Mouse (Mus musculus): Measurements from ENCODE around the gene Anapc2. TPM values are rescaled to one million over a fixed set of nuclear protein-coding genes. Genes with fewer than 3 reads are reported as not detected.

The Anapc2 gene
- polyA plus RNA-seq, 1 experiment from 2014 or later, result 156 TPM

DNA sequence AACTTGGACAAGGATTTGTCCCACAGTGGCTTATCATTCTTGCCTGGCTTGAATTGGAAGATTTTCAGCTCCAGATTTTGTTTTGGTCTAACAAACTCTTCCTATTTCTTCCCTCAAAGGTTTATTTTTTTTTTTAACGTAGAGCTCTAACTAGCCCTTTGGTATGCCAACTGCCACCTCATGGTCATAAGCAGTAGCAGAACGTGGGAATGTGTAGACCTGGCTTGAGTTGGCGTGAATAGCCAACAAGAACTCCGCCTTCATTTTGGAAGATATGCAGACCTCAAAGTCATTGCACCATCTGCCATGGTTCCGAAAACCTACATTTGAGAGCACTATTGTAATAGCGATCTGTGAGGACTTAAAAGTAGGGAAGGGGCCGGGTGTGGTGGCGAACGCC is 59.2 kb downstream of the Anapc2 start:
- H3K4me1 ChIP-seq (replicated peaks), result peaks cover 29% of the 10 kb centered on the region
- no peaks in the 10 kb centered on the region for H3K27me3 ChIP-seq (ENCODE audit: insufficient read depth, poor library complexity, severe bottlenecking)
- DNase-seq (ENCODE audit: low spot score), result no peak
- H3K27ac ChIP-seq, result peak overlapping the region; percentile 95; the same call in 1 of the 2 replicates
- H3K9me3 ChIP-seq, result no peaks in the 10 kb centered on the region
- 64% methylated on average over 9 of the region's 9 CpGs for WGBS
- peak overlapping the region; percentile 85 for H3K4me3 ChIP-seq
- H3K36me3 ChIP-seq, result peaks cover 30% of the 10 kb centered on the region

DNA sequence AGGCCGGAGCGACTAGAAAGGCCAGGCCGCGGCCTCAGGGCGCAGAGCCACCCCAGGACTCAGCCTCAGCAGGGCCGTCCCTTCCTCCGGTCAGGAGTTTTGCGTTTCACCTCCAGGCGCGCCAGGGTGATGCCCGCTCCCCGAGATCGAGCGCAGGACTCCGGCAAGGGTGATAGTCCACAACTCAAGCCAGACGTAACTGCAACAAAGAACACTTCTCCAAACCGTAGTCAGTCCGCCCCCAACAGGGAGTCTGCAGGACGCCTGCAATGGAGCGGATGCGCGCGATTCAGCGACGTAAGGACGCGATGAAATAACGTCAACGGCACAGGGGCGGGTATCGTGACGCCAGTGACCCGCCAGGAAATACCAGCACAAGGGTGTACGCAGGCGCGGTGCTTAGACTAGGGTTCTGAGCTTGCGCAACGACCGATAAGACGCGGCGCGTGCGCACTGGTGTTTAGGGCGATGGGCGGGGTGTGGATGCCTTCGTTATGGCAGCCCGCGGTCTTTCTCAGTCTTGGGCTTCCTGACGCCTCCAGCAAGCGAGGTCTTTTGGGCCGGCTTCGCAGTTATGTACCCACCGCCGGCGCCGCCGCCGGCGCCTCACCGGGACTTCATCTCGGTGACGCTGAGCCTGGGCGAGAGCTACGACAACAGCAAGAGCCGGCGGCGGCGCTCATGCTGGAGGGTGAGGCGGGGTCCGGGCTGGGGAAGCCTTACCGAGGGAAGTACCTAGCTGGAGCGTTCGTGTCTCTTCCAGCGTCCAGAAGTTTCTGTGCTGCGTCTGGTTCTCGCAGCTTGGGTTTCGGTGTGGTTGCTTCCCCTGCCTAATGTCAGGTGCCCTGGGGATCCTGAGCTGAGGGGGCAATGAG is 60.2 kb downstream of the Anapc2 start, which contains the start of gene Man1b1:
Gene Man1b1 (plus strand): TSS at position 53 of the 875 bp plus-strand sequence.
- WGBS, result under 1% methylated on average over 78 of the region's 78 CpGs
- DNase-seq (ENCODE audit: low spot score), result peak; percentile 99
- Histone ChIP-seq H3K4me3 (peak within 1 kb of the TSS; percentile 85), H3K9me3 (no peaks in the 10 kb centered on the region), H3K36me3 (peaks cover 41% of the 10 kb centered on the region), H3K27me3 (ENCODE audit: insufficient read depth, poor library complexity, severe bottlenecking) (no peaks in the 10 kb centered on the region), H3K27ac (peak within 1 kb of the TSS; percentile 95), H3K4me1 (replicated peaks) (peaks cover 29% of the 10 kb centered on the region)

DNA sequence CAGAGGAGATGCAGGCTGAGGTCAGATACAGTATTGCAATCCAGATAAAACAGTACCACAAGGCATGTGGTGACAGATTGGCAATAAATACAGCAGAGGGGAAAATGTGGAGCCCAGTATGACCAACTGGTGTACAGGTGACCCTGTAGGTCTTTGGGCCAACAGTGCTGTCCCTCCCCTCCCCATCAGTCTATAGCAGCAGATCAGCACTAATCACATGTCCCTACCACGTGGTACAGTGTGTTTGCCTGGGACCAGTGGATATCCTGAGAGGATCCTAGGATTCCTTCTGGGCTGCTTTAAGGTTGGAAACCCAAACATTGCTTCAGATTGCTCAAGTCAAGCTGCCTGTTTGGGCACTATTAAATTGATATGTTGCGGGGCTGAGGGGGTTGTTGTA is 61.3 kb downstream of the Anapc2 start:
- 74% methylated on average over 2 of the region's 2 CpGs for WGBS
- peaks cover 51% of the 10 kb centered on the region for H3K36me3 ChIP-seq
- H3K27ac ChIP-seq, result no peak overlapping the region
- H3K27me3 ChIP-seq (ENCODE audit: insufficient read depth, poor library complexity, severe bottlenecking), result no peaks in the 10 kb centered on the region
- H3K9me3 ChIP-seq, result no peaks in the 10 kb centered on the region
- no peak for DNase-seq (ENCODE audit: low spot score)
- H3K4me1 ChIP-seq (replicated peaks), result peaks cover 29% of the 10 kb centered on the region
- H3K4me3 ChIP-seq, result peak overlapping the region; percentile 85

Other genes starting within 250 kb of the Anapc2 start
- 72.2 and 89.0 TPM in 2 replicates for gene Nsmf, start 218.1 kb upstream of the Anapc2 start, polyA plus RNA-seq (2016; fragmentation: Nextera tagmentation; extraction: Ambion mirVana)
- not detected in 2 replicates for gene Entpd8, start 192.2 kb upstream of the Anapc2 start, polyA plus RNA-seq (2016; fragmentation: Nextera tagmentation; extraction: Ambion mirVana)
- gene Noxa1, start 177.3 kb upstream of the Anapc2 start, polyA plus RNA-seq (2016; fragmentation: Nextera tagmentation; extraction: Ambion mirVana), result 0.22 and 0.38 TPM in 2 replicates
- 77.4 and 108 TPM in 2 replicates for gene Nrarp, start 91.7 kb upstream of the Anapc2 start, polyA plus RNA-seq (2016; fragmentation: Nextera tagmentation; extraction: Ambion mirVana)
- 2.6 and 2.7 TPM in 2 replicates for gene Tor4a, start 75.6 kb upstream of the Anapc2 start, polyA plus RNA-seq (2016; fragmentation: Nextera tagmentation; extraction: Ambion mirVana)
- gene Nelfb, start 61.0 kb upstream of the Anapc2 start, polyA plus RNA-seq (2016; fragmentation: Nextera tagmentation; extraction: Ambion mirVana), result 123 and 132 TPM in 2 replicates
- gene Stpg3, start 57.8 kb upstream of the Anapc2 start, polyA plus RNA-seq (2016; fragmentation: Nextera tagmentation; extraction: Ambion mirVana), result not detected in 2 replicates
- gene Fam166a, start 53.7 kb upstream of the Anapc2 start, polyA plus RNA-seq (2016; fragmentation: Nextera tagmentation; extraction: Ambion mirVana), result not detected in 2 replicates
- gene Tubb4b, start 47.8 kb upstream of the Anapc2 start, polyA plus RNA-seq (2016; fragmentation: Nextera tagmentation; extraction: Ambion mirVana), result 655 and 693 TPM in 2 replicates
- gene Slc34a3, start 38.1 kb upstream of the Anapc2 start, polyA plus RNA-seq (2016; fragmentation: Nextera tagmentation; extraction: Ambion mirVana), result not detected in 2 replicates
- not detected in 2 replicates for gene Rnf224, start 35.7 kb upstream of the Anapc2 start, polyA plus RNA-seq (2016; fragmentation: Nextera tagmentation; extraction: Ambion mirVana)
- 25.5 and 43.5 TPM in 2 replicates for gene Rnf208, start 30.2 kb upstream of the Anapc2 start, polyA plus RNA-seq (2016; fragmentation: Nextera tagmentation; extraction: Ambion mirVana)
- gene Cysrt1, start 30.0 kb upstream of the Anapc2 start, polyA plus RNA-seq (2016; fragmentation: Nextera tagmentation; extraction: Ambion mirVana), result not detected in 2 replicates
- gene AL732309.1, start 25.6 kb upstream of the Anapc2 start, polyA plus RNA-seq (2016; fragmentation: Nextera tagmentation; extraction: Ambion mirVana), result 5.7 and 6.2 TPM in 2 replicates
- gene Tmem203, start 17.0 kb upstream of the Anapc2 start, polyA plus RNA-seq (2016; fragmentation: Nextera tagmentation; extraction: Ambion mirVana), result 18.7 and 20.3 TPM in 2 replicates
- 8.1 and 9.5 TPM in 2 replicates for gene Tprn, start 9.9 kb upstream of the Anapc2 start, polyA plus RNA-seq (2016; fragmentation: Nextera tagmentation; extraction: Ambion mirVana)
- gene Ssna1, start within 50 bp of the Anapc2 start, polyA plus RNA-seq (2016; fragmentation: Nextera tagmentation; extraction: Ambion mirVana), result 248 and 259 TPM in 2 replicates
- gene Tmem210, start 15.7 kb downstream of the Anapc2 start, polyA plus RNA-seq (2016; fragmentation: Nextera tagmentation; extraction: Ambion mirVana), result not detected in 2 replicates
- gene Lrrc26, start 17.4 kb downstream of the Anapc2 start, polyA plus RNA-seq (2016; fragmentation: Nextera tagmentation; extraction: Ambion mirVana), result not detected in 2 replicates
- gene Grin1, start 46.7 kb downstream of the Anapc2 start, polyA plus RNA-seq (2016; fragmentation: Nextera tagmentation; extraction: Ambion mirVana), result 1.2 and 4.5 TPM in 2 replicates
- 57.4 and 58.7 TPM in 2 replicates for gene Man1b1, start 59.9 kb downstream of the Anapc2 start, polyA plus RNA-seq (2016; fragmentation: Nextera tagmentation; extraction: Ambion mirVana)
- 21.1 and 21.8 TPM in 2 replicates for gene Dpp7, start 83.9 kb downstream of the Anapc2 start, polyA plus RNA-seq (2016; fragmentation: Nextera tagmentation; extraction: Ambion mirVana)
- gene Uap1l1, start 93.2 kb downstream of the Anapc2 start, polyA plus RNA-seq (2016; fragmentation: Nextera tagmentation; extraction: Ambion mirVana), result 7.4 and 10.1 TPM in 2 replicates
- 71.6 and 75.1 TPM in 2 replicates for gene Sapcd2, start 99.8 kb downstream of the Anapc2 start, polyA plus RNA-seq (2016; fragmentation: Nextera tagmentation; extraction: Ambion mirVana)
- gene Entpd2, start 123.4 kb downstream of the Anapc2 start, polyA plus RNA-seq (2016; fragmentation: Nextera tagmentation; extraction: Ambion mirVana), result 0.31 TPM in 1 of 2 replicates, not detected in the other
- 75.1 and 155 TPM in 2 replicates for gene Npdc1, start 126.9 kb downstream of the Anapc2 start, polyA plus RNA-seq (2016; fragmentation: Nextera tagmentation; extraction: Ambion mirVana)
- gene Fut7, start 150.8 kb downstream of the Anapc2 start, polyA plus RNA-seq (2016; fragmentation: Nextera tagmentation; extraction: Ambion mirVana), result not detected in 2 replicates
- 5.7 and 5.9 TPM in 2 replicates for gene Abca2, start 156.2 kb downstream of the Anapc2 start, polyA plus RNA-seq (2016; fragmentation: Nextera tagmentation; extraction: Ambion mirVana)
- gene Clic3, start 184.4 kb downstream of the Anapc2 start, polyA plus RNA-seq (2016; fragmentation: Nextera tagmentation; extraction: Ambion mirVana), result 0.90 and 1.2 TPM in 2 replicates
- gene Paxx, start 188.6 kb downstream of the Anapc2 start, polyA plus RNA-seq (2016; fragmentation: Nextera tagmentation; extraction: Ambion mirVana), result 17.0 and 31.3 TPM in 2 replicates
- 0.49 and 1.7 TPM in 2 replicates for gene Ptgds, start 197.6 kb downstream of the Anapc2 start, polyA plus RNA-seq (2016; fragmentation: Nextera tagmentation; extraction: Ambion mirVana)
- gene Lcn12, start 221.4 kb downstream of the Anapc2 start, polyA plus RNA-seq (2016; fragmentation: Nextera tagmentation; extraction: Ambion mirVana), result not detected in 2 replicates
- 88.3 and 109 TPM in 2 replicates for gene Fbxw5, start 228.3 kb downstream of the Anapc2 start, polyA plus RNA-seq (2016; fragmentation: Nextera tagmentation; extraction: Ambion mirVana)
- 5.8 and 6.0 TPM in 2 replicates for gene C8g, start 229.2 kb downstream of the Anapc2 start, polyA plus RNA-seq (2016; fragmentation: Nextera tagmentation; extraction: Ambion mirVana)